Mouse (Mus musculus) midbrain, embryonic 13.5 days (tissue): ENCODE data around the gene Urah. TPM values are rescaled to one million over a fixed set of nuclear protein-coding genes. Genes with fewer than 3 reads are reported as not detected.

Experiments
- ATAC-seq: fragments of 200-750 bp; cut with Nextera tagmentation; 2 replicates; pipeline ENCODE4 v1.8.0; 2017; ENCODE audit warnings: mild to moderate bottlenecking, moderate TSS enrichment, moderate library complexity
- H3K27ac ChIP-seq: fragments of 300-500 bp; sonication (generic); 2 replicates; pipeline ENCODE4 v1.5.1; 2015; ENCODE audit warnings: inconsistent platforms, mild to moderate bottlenecking, moderate library complexity
- H3K27me3 ChIP-seq: fragments of 300-500 bp; sonication (generic); 2 replicates; pipeline ENCODE4 v1.6.1; 2015; ENCODE audit warnings: mild to moderate bottlenecking, inconsistent platforms
- H3K36me3 ChIP-seq: fragments of 300-500 bp; sonication (generic); 2 replicates; pipeline ENCODE4 v1.6.1; 2015; ENCODE audit warnings: mild to moderate bottlenecking, inconsistent platforms
- H3K4me1 ChIP-seq: fragments of 300-500 bp; sonication (generic); replicated peaks from 2 replicates; pipeline ENCODE4 v1.6.1; 2015; ENCODE audit warnings: inconsistent platforms
- H3K4me2 ChIP-seq: fragments of 300-500 bp; sonication (generic); replicated peaks from 2 replicates; pipeline ENCODE4 v1.6.1; 2015; ENCODE audit warnings: moderate library complexity, mild to moderate bottlenecking, inconsistent platforms
- H3K4me3 ChIP-seq: fragments of 300-500 bp; sonication (generic); replicated peaks from 2 replicates; pipeline ENCODE4 v1.5.1; 2015; ENCODE audit warnings: mild to moderate bottlenecking, inconsistent platforms
- H3K9ac ChIP-seq: fragments of 300-500 bp; sonication (generic); replicated peaks from 2 replicates; pipeline ENCODE4 v1.6.1; 2015; ENCODE audit warnings: mild to moderate bottlenecking, inconsistent platforms
- H3K9me3 ChIP-seq: fragments of 300-500 bp; sonication (generic); 2 replicates; pipeline ENCODE4 v1.6.1; 2016; ENCODE audit warnings: mild to moderate bottlenecking, inconsistent platforms
- WGBS: fragments of 180-500 bp; shearing (Covaris S2); methylation state at CpG from one replicate; pipeline ENCODE4 v1.1.7; 2015; 5-methylcytosine and 5-hydroxymethylcytosine counted together
- polyA plus RNA-seq: library from polyadenylated mRNA; unstranded; fragments of >200 nt; fragmentation: Nextera tagmentation; extraction: Ambion mirVana; gene quantifications from 2 replicates; pipeline ENCODE4 v1.2.1, GENCODE M21; 2015

Gene Urah
- polyA plus RNA-seq, 1 experiment from 2014 or later = not detected

- Histone ChIP-seq H3K27me3 (no peaks in the 10 kb centered on the region), H3K9me3 (no peaks in the 10 kb centered on the region), H3K4me1 (peaks cover 23% of the 10 kb centered on the region), H3K4me2 (peak within 1 kb of the TSS; percentile 78), H3K27ac (peak within 1 kb of the TSS; percentile 90), H3K36me3 (peaks cover 23% of the 10 kb centered on the region), H3K4me3 (peak within 1 kb of the TSS; percentile 78), H3K9ac (peak within 1 kb of the TSS; percentile 85)
- peak; percentile 95 for ATAC-seq
- under 1% methylated on average over 59 of the region's 59 CpGs for WGBS
Measured at GRCm38 (mm10) chr7:140881696-140882468, 47.1 kb downstream of the Urah start, which contains the start of the genes Psmd13 and Sirt3. Gene Psmd13, plus strand, starts transcription at chr7:140881968. Gene Sirt3, minus strand, starts transcription at chr7:140882309.

GRCm38 (mm10) chr7:140882469-140882803, 47.6 kb downstream of the Urah start:
- Histone ChIP-seq H3K36me3 (peaks cover 26% of the 10 kb centered on the region), H3K27ac (peak overlapping the region; percentile 75), H3K4me1 (peaks cover 23% of the 10 kb centered on the region), H3K9ac (peak overlapping the region; percentile 85), H3K9me3 (no peaks in the 10 kb centered on the region), H3K4me3 (peak overlapping the region; percentile 78), H3K27me3 (no peaks in the 10 kb centered on the region), H3K4me2 (peak overlapping the region; percentile 78)
- ATAC-seq = no peak; the same call in 1 of the 2 replicates
- under 1% methylated on average over 12 of the region's 12 CpGs for WGBS

Other genes with a start within 250 kb of the Urah start
- gene Olfr46, start 233.7 kb upstream of the Urah start, polyA plus RNA-seq = 0.01 and 0.03 TPM in 2 replicates
- gene Olfr61, start 206.0 kb upstream of the Urah start, polyA plus RNA-seq = not detected in 2 replicates
- gene Olfr53, start 188.6 kb upstream of the Urah start, polyA plus RNA-seq = not detected in 2 replicates
- gene Olfr539, start 175.1 kb upstream of the Urah start, polyA plus RNA-seq = 0.01 TPM in 1 of 2 replicates, not detected in the other
- not detected in 2 replicates for gene Olfr45, start 153.1 kb upstream of the Urah start, polyA plus RNA-seq
- gene Olfr541, start 137.8 kb upstream of the Urah start, polyA plus RNA-seq = not detected in 2 replicates
- not detected in 2 replicates for gene Cyp2e1, start 71.3 kb upstream of the Urah start, polyA plus RNA-seq
- 0.22 and 0.24 TPM in 2 replicates for gene Syce1, start 47.2 kb upstream of the Urah start, polyA plus RNA-seq
- 20.4 and 24.4 TPM in 2 replicates for gene Zfp941, start 12.8 kb upstream of the Urah start, polyA plus RNA-seq
- not detected in 2 replicates for gene Scgb1c1, start 10.5 kb downstream of the Urah start, polyA plus RNA-seq
- gene Odf3, start 12.8 kb downstream of the Urah start, polyA plus RNA-seq = 0.13 TPM in 1 of 2 replicates, not detected in the other
- gene Gm45785, start 21.3 kb downstream of the Urah start, polyA plus RNA-seq = not detected in 2 replicates
- gene Ric8a, start 21.9 kb downstream of the Urah start, polyA plus RNA-seq = 89.3 and 98.1 TPM in 2 replicates
- gene Bet1l, start 22.6 kb downstream of the Urah start, polyA plus RNA-seq = 37.7 and 38.0 TPM in 2 replicates
- gene Psmd13, start 47.0 kb downstream of the Urah start, polyA plus RNA-seq = 287 and 302 TPM in 2 replicates
- 40.7 and 42.1 TPM in 2 replicates for gene Sirt3, start 47.3 kb downstream of the Urah start, polyA plus RNA-seq
- not detected in 2 replicates for gene Cox8b, start 65.4 kb downstream of the Urah start, polyA plus RNA-seq
- gene Nlrp6, start 85.9 kb downstream of the Urah start, polyA plus RNA-seq = 0.17 and 0.18 TPM in 2 replicates
- gene Pgghg, start 106.4 kb downstream of the Urah start, polyA plus RNA-seq = 8.4 and 8.7 TPM in 2 replicates
- 0.22 and 0.27 TPM in 2 replicates for gene Ifitm5, start 115.3 kb downstream of the Urah start, polyA plus RNA-seq
- not detected in 2 replicates for gene Gm45717, start 120.9 kb downstream of the Urah start, polyA plus RNA-seq
- gene Ifitm2, start 121.0 kb downstream of the Urah start, polyA plus RNA-seq = 125 and 144 TPM in 2 replicates
- 10.2 and 10.3 TPM in 2 replicates for gene Ifitm1, start 132.2 kb downstream of the Urah start, polyA plus RNA-seq
- 22.6 and 26.2 TPM in 2 replicates for gene Ifitm3, start 175.8 kb downstream of the Urah start, polyA plus RNA-seq
- 0.51 and 0.54 TPM in 2 replicates for gene Ifitm6, start 182.9 kb downstream of the Urah start, polyA plus RNA-seq
- gene Gm17387, start 194.1 kb downstream of the Urah start, polyA plus RNA-seq = not detected in 2 replicates
- gene B4galnt4, start 226.1 kb downstream of the Urah start, polyA plus RNA-seq = 44.1 and 48.3 TPM in 2 replicates
- 0.14 and 0.15 TPM in 2 replicates for gene Pkp3, start 243.2 kb downstream of the Urah start, polyA plus RNA-seq